Mouse (Mus musculus) adrenal gland, adult 8-10 months (tissue): ENCODE data around the gene Dgkd. TPM values are rescaled to one million over a fixed set of nuclear protein-coding genes. Genes with fewer than 3 reads are reported as not detected.

Experiments
- DNase-seq: peaks from one replicate; pipeline ENCODE4 v3.0.0; 2022
- total RNA-seq, 4 experiments: library from RNA; stranded (reverse); gene quantifications; 2 replicates each; pipeline ENCODE4 v1.2.4; 2022

Dgkd gene
- total RNA-seq, 4 experiments from 2014 or later: 38.9 to 56.4 (median 54.5) TPM

DNA sequence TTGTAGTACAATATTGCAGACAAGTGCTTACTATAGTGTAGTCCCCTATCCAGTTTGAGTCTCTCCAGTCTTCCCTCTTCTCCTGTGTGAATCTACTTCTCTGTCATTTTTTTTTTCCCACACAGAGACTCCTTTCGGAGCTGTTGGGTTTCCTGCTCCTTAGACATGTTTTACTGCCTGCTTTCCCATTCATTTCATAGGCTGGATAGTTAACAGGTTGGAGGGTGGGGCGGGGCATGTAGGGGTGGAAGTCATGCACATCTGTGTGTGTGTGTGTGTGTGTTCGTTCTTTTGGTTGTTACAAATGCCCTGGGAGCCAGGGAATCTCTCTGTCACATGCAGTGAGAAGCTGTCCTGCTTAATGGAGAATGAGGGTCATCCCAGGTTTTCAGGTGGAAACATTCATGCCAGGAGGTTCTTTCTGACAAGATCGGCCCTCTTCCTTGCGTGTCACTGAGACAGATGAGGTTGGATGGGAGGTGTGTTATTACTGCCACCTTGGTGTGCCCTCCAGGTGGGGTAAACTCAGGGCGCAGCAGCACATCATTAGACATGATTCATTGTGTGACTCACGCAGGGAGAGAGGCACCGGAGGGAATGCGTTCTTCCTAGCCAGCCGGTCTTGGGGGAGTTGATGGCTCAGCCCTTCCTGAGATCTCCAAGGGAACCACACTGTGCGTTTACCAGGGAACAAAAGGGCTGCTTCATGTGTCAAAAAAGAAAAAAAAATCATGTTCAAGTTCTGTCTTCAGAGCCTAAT, 4.7 kb upstream of the Dgkd start:
- peak; percentile 28 for DNase-seq

DNA sequence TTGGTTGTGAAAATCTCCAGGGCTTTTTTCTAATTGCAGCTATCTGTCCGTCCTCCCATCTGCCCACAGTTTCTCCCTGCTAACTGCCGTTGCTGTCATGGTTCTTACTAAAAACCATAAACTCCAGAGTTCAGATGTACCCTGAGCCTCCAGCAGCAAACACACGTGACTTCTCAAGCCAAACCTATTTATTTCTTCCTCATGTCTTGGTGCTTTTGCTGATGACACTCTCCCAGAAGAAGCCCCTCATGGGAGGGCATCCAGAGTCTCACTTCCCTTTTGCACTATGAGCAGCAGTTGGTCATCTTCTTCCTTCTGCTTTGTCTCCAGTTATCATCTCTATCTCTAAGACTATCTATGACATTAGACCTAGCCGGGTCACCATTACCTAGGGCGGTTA, 3.8 kb upstream of the Dgkd start:
- DNase-seq: no peak

DNA sequence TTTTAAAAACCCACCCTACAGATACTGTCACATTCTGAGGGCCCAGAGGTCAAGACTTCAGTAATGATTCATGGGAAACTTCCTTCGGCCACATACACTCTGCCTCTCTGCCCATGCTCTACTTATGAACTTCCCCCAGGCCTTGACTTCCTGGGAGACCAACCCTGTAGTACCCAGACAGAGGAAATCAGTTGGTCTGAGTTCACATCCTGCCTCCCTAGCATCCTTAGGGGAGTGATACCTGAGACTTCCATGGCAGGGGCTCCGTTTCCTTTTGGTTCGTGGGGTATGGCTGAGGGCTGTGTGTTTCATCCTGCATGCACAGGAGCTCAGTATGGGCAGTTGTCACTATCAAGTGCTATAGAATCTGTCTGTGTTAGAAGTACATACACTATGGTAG, 1.7 kb upstream of the Dgkd start:
- no peak for DNase-seq

DNA sequence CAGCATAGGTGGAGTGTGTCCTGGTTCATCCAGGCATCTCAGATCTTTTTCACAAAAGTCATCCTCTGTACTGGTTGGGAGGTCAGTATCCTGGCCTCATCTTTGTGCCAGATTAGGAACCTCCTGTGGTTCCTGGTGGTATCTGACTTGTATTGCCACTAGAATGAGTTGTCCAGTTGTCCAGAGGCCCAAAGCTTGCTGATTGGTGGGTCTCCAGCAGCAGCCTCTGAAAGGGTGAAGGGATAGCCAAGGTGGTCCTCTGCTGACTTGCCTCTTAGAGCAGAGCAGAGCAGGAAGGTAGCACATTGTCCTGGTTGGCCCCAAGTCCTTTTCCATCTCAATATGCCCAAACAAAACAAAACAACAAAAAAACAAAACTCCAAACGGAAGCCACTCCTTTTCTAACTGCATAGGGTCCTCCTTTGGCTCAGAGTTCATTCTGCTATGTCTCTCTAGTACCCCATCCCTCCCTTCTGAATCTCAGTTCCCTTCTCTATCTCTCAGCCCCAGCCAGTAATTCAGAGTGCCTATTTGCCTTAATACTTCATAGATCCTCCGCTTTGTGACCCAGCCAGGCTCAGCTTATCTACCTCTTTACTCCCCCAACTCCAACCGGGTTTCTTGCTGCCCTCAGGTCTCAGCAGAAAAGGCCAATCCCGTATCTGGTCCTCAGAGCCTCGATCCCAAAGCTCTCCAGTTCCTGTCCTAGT, 851 bp upstream of the Dgkd start:
- DNase-seq: no peak

DNA sequence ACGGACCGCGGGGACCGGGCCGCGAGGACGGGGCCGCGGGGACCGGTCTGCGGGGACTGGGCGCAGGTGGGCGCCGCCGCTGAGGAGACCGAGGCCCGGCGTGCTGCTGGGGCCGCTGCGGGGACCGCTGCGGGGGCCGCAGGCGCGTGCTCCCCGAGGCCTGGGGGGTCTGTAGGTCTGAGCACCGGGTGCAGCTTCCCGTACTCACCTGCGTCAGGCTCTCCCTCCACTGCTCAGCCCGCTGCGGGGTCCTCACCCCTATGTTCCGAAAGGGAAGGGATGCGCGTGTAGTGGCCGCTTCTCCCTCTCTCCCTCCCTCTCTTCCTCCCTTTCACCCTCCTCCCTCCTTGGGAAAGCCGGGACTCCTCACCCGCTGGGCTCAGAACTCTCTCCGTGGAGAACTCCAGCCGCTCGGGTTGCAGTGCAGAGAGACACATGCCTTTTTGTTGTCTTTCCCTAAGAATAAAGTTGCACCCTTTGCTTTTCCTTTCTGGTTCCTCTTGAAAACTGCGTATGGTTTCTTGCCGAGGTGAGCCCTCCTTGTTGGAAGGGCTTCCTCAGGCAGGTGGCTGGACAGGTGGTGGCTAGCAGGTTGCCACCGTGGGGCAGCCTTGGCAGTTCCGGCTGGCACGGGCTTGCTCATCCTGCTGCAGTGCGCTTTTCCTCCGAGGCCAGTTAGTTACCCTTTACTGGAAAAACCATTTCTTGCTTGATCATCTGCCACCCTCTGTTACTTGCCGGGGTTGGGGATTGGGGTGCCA, 694 bp downstream of the Dgkd start:
- DNase-seq: no peak

DNA sequence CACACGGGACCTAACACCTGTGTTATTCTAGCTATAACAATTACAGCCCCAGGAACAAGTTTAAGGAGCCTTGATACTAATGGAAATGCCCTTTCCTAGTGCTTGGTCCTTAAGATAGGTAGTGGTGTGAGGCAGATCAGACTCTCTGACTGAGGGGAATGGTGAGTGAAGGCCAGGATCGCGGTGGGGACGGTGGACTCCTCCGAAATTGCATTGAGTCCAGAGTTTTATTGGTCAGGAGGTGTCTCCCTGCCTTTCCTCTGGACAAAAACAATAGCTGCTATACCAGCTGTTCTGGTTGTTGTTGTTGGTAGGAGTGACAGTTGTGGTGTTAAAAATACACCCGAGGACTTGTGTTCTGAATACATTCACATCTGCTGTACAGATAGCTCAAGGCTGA, 1.3 kb downstream of the Dgkd start:
- DNase-seq: no peak

DNA sequence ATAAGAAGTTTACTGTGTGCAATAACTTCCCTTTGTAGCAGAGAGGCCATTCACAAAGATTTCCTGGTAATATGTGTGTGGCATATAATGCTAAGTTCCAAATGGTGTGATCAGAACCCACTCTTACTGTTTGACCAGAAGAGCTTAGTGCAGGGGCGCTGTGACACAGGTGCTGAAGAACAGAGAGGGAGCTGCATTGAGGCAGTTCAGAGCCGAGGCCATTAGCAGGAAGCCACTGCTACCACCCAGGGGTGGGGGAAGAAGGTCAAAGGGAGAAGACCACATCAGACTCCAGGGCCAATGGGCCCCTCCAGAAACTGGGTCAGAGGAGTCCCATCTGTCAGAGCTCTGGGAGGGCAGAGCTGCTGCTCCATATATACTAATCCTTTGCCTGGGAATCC, 1.8 kb downstream of the Dgkd start:
- no peak for DNase-seq

DNA sequence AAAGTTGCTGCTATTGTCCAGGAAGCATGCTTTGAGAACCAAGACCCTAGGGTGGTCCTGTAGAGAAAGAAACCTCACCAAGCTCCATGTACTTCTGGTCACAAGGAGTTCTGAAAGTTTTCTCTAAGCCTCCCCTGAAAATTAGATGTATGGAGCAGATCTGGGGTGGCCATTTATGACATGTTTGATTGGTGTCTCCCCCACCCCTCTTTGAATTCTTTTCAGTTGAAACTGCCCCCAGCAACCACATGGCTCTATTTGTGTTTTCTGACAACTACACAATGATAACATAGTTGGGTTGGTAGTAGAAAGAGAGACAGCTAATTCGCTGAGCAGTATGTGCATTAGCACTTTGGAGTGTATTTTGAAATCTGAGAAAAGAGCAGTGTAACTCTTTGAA, 2.4 kb downstream of the Dgkd start:
- no peak for DNase-seq

DNA sequence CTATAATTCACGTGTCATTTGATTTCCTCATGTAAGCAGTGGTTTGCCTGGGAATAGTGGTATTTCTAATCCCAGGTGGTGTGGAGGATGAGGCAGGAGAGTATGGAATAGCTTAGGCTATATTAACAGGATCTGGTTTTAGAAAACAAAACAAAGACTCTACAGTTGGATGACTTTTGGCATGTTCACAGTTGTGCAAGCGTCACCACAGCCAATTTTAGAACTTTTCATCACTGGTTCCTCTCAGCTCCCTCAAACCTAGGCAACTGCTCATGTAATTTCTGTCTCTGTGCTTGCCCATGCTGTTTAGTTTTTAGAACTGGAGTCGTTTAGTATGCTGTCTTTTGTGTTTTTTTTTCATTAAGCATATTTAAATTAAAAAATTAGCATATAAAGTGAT, 3.7 kb downstream of the Dgkd start:
- DNase-seq: no peak

DNA sequence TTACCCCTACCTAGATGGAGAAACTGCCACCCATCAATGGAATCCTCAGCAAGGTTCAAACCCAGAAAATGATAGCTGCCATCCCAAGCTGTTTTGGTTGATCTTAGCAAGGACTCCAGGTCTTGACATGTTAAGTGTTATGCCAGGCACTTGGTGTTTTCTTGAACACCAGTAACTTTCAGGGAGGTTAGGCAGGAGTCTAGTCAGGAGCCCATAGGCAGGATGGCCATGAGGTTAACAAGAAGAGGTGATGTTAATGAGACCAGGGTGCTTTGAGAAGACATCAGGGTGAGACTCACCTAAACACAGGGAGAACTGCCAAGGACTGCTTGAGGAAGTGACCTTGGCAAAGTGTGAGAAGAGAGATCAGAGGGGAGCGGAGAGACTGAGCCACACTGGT, 4.9 kb downstream of the Dgkd start:
- no peak for DNase-seq

DNA sequence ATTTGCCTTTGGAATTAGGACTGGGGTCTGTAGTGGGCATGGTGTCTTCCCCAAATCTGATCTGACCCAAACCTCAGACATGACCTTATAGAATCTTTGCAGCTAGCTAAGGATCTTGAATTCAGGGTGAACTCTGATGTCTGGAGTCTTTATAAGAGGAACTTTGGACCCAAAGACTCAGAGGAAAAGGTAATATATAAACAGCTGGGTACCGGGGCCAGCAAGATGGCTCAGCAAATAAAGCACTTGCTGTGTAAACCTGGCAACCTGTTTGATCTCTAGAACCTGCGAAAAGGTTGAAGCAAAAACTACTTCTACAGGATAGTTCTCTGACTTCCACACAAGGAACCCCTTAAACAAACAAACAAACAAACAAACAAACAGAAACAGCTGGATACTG, 5.4 kb downstream of the Dgkd start:
- DNase-seq: no peak

DNA sequence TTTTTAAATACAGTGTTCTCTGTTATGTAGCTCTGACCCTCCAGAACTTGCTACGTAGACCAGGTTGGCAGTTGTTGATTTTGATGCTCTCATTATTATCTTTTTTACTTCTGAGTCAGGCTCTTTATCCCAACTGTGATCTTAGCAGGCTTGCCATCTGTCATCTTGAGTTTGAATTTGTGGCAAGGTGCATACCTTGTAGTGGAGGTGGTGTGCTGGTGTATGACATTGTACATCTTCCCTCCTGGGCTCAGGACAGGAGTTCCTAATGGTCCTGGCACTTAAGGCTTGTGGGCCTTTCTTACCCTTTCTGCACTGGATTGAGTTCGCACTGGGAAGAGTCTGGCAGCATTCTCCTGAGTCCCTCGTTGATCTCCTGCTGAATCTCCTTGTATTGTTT, 10.5 kb downstream of the Dgkd start:
- DNase-seq: no peak

DNA sequence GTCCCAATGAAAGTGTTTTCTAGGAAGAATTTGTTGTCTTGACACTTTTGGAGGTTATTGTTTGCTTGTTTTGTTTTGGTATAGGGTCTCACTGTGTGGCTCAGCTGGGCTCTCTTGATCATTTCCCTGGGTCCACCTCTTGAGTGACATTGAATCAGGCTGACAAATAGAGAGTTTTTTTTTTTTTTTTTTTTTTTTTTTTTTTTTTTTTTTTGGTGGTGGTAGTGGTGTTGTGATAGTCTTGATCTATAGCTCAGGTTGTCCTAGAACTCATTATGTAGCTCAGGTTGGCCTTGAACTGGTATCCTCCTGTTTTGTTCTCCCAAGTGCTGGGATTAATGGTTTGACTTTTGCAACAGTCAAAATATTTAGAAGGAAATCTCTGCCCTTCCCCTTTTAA, 11.8 kb downstream of the Dgkd start:
- DNase-seq: no peak

DNA sequence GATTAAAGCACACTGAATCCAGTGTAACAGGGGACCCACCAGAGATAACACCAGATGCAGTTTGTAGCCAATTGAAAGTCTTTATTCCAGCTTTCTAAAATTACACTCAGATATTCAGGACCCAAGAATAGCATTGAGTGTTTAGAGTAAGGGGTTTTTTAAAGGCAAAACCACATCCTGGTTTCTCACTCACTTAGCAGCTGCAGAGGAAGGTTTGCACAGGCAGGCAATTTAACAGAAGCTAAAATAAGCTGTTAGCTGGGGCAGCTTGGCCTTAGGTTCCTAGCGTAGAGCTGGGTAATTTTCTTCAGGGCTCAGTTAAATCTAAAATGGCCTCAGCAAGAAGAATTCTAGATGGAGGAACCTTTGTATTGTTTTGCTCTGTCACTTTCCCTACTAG, 13.6 kb downstream of the Dgkd start:
- no peak for DNase-seq

DNA sequence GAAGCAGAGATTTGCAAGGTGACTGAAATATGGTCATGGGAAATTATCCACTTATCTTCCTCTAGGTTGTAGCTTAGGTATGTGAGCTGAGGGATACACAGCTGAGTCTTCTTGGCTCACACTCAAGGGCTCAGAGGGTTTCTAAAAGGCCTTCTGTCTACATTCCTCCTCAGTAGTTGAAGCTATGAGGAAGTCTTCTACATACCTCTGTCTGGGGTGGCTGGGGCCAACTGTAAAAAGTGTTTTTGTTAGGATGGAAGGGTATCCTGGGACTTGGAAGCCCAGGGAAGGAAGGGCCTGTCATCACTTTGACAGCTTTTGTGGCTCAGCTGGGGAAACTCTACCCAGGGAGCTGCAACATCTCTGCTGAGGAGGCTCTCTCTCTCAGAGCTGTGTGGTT, 18.5 kb downstream of the Dgkd start:
- DNase-seq: no peak

DNA sequence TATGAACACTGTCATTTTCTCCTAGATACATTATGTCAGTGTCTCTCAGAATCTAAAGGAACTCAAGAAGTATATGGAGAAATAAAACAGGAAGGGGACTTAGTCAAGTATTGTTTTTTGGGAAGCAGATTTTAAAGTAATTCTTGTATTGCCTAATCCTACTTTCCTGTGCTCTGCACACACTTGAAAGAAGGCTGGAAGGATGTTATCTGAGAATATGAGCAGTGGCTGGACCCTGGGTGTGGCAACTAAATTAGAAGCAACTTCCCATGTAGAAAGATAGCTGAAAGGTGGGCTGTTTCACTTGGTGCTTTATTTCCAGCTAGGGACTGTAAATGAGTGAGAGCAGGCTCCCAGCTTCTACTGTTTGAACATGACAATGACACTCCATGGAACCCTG, 20.0 kb downstream of the Dgkd start:
- no peak for DNase-seq

DNA sequence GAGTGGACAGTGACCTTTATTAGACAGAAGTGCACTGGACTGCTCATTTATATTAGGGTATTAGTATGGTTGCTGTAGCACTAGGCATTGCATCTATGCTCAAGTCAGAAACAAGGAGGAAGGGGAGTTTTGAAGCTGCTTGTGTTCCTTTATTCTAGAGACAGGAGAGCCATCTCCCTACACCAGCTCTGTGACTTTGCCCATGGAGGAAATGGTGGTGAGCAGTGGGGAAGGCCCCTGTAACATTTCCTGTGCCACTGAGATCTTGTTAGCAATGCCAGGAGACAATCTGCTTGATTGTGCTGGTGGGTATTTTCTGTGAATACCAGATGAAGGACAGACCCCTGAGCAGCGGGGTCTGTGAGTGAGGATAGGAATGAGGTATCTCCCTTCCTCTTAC, 23.0 kb downstream of the Dgkd start:
- DNase-seq: no peak

DNA sequence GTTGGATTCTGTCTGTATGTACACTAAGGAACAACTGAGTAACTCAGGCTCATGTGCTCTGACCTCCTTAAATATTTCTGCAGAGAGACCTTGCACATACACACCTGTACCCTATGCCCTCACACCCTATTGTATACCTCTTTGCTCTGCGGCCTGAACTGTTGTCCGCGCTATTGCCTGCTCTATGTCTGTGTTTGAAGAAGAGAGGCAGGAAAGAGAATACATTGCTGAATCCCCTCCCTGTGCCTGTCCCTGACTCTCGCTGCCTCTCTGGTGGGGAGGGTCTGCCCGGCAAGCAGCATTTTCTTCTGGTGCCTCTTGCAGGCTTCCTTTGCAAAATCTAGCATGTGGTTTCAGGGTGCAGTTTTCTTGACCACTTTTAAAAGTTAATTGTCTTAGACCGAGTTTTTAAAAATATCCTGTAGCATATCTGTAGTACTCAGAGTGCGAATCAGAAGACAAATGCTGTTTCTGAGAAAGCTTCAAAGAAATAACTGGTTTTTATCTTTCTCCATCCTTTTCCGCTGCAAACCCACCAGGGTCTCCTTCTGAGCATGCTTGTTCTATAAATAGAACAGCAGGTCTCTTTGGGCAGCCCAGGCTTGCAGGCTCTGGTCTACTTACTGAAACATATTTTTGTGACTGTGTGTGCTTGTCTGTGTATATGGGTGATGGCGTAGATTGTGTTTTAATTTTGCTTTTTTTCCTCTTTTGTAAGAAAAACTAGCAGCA, 24.6 kb downstream of the Dgkd start:
- DNase-seq: no peak

DNA sequence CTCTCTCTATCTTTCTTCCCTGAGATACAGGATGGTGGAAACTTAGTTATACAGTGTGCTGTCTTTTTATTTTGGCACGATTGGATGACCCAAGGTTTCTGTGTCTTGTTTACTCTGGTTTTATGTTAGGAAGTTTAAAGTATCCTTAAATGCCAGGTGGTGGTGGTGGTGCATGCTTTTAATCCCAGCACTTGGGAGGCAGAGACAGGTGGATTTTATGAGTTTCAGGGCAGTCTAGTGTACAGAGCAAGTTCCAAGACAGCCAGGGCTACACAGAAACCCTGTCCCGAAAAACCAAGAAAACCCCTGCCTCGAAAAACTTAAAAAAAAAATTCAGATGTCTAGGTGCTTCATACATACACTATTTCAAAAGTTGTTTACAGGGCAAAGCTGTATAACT, 25.9 kb downstream of the Dgkd start:
- DNase-seq: no peak

DNA sequence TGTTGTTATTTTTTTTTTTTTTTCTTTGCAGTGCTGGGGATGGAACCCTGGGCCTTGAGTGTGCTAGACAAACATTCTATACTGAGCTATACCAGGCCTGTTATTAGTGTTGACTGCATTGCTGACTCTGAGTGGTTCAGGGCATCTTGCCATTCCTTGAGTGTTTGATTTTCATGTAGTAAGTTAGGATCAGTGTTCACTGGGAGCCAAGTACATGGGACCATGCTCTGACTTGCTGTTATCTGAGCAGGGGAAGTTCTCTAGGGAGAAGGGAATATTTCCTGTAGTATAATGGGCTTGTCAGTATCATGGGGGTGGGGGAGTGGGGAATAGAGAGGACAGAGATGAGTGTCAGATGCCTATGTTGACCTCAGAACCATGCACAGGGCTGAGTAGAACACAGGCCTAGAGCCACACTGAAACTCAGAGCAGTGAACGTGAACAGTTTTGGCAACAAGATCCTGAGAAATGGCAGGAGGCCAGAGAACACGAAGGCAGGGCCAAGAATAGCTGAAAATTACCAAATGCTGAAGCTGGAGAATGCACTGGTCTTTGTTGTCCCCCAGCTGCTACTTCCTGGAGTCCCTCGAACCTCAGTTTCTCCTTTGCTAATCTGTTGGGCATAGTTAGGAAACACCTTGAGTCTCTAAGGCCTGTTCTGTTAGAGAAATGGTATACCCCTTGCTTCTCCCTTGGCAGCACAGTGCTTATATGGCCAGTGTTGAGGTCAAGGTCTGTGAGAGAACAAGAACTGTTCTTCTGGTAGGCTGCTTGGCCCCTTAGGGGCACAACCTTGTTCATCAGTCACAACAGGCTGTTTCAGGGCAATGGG, 26.6 kb downstream of the Dgkd start:
- DNase-seq: peak; percentile 69

DNA sequence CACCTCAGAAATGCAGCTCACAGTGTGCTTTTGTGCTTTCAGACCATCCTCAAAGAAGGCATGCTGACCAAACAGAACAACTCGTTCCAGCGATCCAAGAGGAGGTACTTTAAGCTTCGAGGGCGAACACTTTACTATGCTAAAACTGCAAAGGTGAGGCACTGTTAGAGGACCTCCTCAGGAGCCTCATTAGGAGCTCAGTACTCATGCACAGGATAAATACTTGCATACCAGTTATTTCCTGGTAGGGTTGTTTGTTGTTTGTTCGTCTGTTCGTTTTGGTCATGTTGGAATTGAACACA, 27.2 kb downstream of the Dgkd start:
- no peak for DNase-seq

DNA sequence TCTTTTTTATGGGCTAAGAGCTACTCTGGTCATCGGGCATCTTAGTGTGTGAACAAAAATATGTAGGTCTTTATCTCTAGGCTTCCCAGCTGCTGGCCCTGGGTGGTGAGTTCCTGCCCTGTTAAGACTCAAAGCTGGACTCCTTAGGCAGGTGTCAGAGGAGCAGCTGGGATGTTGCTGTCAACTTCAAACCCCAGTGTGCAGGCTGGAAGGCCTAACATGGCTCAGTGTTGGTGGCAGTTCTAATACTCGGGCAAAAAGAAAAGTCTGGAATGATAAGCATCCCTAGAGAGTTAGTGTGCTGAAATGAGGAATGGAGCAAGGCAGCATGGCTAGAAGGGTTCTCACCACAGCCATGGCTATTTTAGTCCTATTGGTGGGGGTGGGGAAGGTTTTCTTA, 27.8 kb downstream of the Dgkd start:
- no peak for DNase-seq
